Mouse (Mus musculus): Measurements from ENCODE around the gene Abcd4.

Gene Abcd4

GRCm38 (mm10) chr12:84616977-84617630, at the start of gene Abcd4:
TSS of gene Abcd4 (minus strand) at chr12:84617413.
- DNase-seq (ENCODE audit: low read depth, low spot score): peak; percentile 92

- DNase-seq (ENCODE audit: low read depth, low spot score): peak; percentile 10
Measured at GRCm38 (mm10) chr12:84653912-84654311, 36.7 kb upstream of the Abcd4 start.

- DNase-seq (ENCODE audit: low read depth, low spot score): no peak
Measured at GRCm38 (mm10) chr12:84650234-84650633, 33.0 kb upstream of the Abcd4 start.

GRCm38 (mm10) chr12:84640654-84641053, 23.4 kb upstream of the Abcd4 start, which contains the start of gene Vrtn:
TSS of gene Vrtn (plus strand) at chr12:84641019.
- no peak for DNase-seq (ENCODE audit: low read depth, low spot score)

GRCm38 (mm10) chr12:84640253-84640652, 23.0 kb upstream of the Abcd4 start:
- DNase-seq (ENCODE audit: low read depth, low spot score): no peak

DNA sequence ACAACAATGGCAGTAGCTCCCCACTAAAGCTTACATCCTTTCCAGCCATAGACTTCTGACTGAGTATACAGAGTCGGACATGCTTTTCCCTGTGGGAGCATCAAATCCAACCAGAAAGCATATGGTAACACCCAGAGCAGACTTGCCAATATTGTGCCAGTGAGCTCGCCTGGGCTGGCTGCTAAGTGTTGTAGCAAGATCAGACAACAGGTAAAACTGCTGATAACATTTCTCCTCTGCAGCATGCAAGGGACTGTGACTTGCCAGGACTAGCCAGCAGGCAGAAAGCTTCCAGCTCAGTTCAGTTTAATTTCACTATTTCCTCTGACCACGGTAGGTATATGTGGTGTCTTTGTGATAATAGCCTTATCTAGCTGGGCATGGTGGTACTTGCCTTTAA, 14.7 kb upstream of the Abcd4 start:
- DNase-seq (ENCODE audit: low read depth, low spot score): no peak

DNA sequence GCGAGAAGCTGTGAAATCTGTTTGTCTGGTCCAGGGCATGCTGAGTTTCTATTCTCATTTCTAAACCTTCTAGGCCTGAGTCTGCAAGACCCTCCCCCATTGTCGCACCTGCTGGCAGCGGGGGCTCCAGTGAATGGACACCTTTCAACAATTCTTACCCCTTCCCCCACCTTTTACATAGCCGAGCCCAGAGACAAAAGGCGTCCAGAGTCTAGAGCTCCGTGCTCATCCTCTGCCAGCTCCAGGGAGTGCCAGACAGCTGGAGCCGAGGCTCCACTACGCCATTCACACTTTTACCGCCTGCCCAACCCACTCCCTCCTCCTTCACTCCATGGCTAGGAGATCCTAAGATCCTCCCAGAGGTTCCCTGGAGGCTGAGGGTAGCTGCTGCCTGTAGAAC, 7.9 kb upstream of the Abcd4 start:
- DNase-seq (ENCODE audit: low read depth, low spot score): no peak

- DNase-seq (ENCODE audit: low read depth, low spot score): no peak
Measured at GRCm38 (mm10) chr12:84624601-84625000, 7.4 kb upstream of the Abcd4 start.

DNA sequence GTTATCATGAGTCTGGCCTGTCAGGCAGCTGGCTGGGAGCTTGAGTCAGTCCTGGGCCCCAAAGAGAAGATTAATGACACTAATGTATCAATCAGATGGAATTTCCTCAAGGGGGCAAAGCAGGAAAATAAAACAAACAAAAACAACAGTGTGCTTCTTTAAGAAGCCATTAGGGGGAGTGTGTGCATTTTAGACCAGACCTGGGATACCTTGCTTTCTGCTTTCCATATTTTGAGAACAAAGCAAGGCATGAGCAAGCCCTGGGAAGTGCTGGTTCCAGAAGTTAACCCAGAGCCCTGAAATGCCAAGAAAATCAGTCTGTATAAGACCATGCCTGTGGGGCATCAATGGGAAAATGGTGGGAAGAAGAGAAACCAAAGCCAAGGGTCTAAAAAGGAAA, 3.8 kb upstream of the Abcd4 start:
- DNase-seq (ENCODE audit: low read depth, low spot score): no peak

DNA sequence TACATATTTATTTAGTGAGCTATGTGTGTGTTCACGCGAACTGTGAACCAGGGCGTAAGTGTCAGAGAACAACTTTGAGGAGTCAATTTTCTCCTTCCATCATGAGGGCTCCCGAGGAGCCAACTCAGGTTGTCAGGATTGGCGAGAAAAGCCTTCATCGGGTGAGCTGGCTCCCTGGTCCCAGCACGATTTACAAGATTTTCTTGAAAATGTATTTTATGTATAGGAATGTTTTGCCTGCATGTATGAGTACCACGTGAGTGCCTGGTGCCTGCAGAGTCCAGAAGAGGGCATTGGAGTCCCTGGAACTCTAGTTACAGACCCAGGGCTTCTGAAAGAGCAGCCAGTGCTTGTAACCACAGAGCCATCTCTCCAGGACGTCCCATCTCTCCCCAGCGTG, 450 bp upstream of the Abcd4 start:
- DNase-seq (ENCODE audit: low read depth, low spot score): no peak

- no peak for DNase-seq (ENCODE audit: low read depth, low spot score)
Measured at GRCm38 (mm10) chr12:84614524-84614923, 2.7 kb downstream of the Abcd4 start.

DNA sequence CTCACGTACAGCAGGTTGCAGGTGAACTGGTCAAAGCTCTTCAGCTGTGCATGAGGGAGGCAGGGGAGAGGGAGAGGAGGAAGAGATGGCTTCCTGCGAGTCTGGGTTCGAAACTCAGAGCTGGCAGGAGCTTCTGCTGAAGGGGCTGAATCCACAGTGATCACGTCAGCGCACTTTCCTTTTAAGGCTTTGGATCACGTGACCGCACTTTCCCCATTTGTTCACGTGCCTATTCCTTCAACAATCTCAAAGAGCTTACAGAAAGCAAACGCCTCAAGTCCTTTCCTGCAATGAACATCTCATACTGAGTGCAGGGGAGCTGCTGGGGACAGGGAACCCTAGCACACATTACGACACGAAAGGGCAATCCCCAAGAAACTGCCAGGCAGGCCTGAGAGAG, 3.2 kb downstream of the Abcd4 start:
- no peak for DNase-seq (ENCODE audit: low read depth, low spot score)

DNA sequence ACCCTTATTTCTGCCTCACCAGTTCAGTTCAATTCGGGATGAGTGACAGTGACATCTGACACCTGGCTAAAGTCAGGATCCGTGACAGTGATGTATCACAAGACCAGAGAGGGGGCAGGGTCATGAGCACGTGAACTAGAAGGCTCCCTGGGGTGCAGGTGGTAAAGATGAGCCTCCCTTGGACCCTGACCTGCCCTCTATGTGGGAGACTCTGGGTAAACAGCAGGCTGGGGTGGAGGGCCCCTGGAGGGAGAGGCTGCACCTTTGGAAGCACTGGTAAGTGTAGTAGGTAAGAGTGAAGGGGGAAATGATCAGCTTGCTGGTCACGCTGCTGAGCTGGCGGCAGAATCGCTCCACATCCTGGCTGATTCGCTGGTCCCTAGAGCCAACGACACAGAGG, 4.7 kb downstream of the Abcd4 start:
- DNase-seq (ENCODE audit: low read depth, low spot score): no peak

- no peak for DNase-seq (ENCODE audit: low read depth, low spot score)
Measured at GRCm38 (mm10) chr12:84611718-84612117, 5.5 kb downstream of the Abcd4 start.

- DNase-seq (ENCODE audit: low read depth, low spot score): no peak
Measured at GRCm38 (mm10) chr12:84605860-84606259, 11.4 kb downstream of the Abcd4 start.

DNA sequence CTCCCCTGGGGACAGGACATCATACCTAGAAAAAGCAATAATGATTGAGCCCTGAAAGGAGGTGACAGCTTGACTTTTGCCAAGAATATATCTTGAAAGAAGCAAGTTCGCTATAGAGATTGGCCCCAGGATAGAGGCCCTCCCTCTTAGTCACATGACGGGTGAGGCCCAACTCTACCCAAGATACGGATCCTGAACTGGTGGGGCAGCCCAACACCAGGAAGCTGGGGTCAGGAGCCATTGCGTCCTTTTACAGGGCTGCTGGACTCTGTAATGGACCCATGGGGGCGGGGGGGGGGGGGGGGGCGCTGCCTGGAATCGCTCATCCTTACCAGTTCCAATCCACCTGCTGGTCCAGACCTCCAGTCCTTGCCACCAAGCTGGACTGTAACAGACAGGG, 13.2 kb downstream of the Abcd4 start:
- DNase-seq (ENCODE audit: low read depth, low spot score): no peak

- DNase-seq (ENCODE audit: low read depth, low spot score): no peak
Measured at GRCm38 (mm10) chr12:84598324-84598723, 18.9 kb downstream of the Abcd4 start.

- peak; percentile 61 for DNase-seq (ENCODE audit: low read depth, low spot score)
Measured at GRCm38 (mm10) chr12:84589825-84590761, 27.1 kb downstream of the Abcd4 start.

DNA sequence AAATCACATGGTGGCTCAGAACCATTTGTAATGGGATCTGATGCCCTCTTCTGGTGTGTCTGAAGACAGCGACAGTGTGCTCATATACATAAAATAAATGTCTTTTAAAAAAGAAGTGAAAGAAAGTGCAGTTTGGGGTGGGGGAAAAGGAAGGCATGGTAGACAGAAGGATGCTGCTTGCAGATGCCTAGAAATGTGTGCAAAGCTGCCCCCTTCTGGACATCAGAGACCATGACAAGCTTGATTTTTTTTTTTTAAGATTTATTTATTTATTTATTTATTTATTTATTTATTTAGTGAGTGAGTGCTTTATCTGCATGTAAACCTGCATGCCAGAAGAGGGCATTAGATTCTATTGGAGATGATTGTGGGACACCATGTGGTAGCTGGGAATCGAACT, 35.9 kb downstream of the Abcd4 start:
- DNase-seq (ENCODE audit: low read depth, low spot score): no peak

GRCm38 (mm10) chr12:84578440-84578770, 38.8 kb downstream of the Abcd4 start:
- no peak for DNase-seq (ENCODE audit: low read depth, low spot score)

DNA sequence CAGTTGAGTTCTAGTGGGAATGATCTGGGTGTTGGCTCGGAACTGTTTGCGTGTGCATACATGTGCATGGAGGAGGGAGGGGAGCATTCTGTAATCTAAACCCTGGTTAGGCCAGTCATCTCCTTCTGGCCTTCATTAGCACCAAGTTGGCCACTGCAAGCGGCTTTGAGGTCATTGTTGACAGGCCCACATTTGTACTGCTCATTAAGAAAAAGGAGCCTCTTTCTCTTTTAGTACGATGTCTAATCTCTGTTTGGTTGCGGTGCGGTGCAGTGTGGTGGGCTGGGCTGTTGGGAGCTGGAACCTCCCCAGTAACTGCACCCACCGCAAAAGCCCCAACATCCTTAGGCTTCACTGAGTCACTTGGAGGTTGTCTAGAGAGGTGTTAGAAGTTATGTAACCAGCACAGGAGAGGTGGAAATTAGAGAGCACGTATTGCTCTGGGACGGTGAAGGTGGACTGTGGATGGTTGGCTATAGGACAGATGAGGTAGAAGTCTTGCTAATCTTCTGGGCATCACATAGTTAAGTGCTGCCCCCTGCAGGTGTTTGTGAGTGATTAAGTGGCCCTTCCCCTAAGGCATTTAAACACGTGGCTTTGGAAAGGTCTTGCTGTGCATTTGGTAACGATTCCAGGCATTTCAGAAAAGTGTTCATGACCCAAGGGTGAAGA, 39.3 kb downstream of the Abcd4 start:
- DNase-seq (ENCODE audit: low read depth, low spot score): no peak

DNA sequence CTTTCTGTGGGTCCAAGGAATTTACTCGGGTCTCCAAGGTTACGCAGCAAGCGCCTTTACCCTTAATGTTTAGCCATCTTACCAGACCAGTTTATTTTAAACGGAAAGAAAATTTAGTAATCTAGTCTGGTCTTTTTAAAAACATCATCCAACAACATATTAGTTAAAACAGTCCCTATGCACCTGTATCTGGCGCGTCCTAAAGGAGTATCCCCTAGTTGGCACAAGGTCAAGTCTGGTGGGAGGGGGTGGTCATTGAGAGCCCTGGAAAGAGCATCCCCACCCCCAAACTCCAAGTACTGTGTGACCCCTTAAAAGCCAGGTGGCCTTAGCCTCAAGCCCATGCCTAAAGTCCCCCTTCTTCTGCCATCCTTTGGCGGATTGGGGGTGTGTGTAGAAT, 44.1 kb downstream of the Abcd4 start:
- DNase-seq (ENCODE audit: low read depth, low spot score): no peak

DNA sequence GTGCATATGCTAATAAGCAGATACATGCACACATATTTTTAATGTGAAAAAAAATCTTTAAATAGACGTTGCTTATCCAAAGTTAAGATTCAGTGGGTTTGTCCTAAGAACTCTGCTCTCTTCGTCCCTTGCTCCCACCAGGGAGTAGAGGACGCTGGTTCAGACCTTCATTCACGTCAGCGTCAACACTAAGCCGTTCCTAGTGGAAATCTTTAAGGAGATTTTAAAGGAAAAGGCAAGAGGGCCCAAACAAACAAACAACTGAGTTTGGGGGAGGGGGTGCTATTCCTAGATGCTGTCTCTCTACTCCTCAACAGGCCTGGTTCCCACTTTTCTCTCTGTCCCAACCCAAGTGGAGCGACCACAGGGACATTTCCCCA, 44.9 kb downstream of the Abcd4 start:
- DNase-seq (ENCODE audit: low read depth, low spot score): no peak
